Mouse (Mus musculus) forebrain, embryonic 11.5 days (tissue): Measurements from ENCODE around the gene Cntrl. TPM values are rescaled to one million over a fixed set of nuclear protein-coding genes. Genes with fewer than 3 reads are reported as not detected.

ENCODE experiments used
- ATAC-seq: fragments of 200-750 bp; cut with Nextera tagmentation; replicated peaks from 2 replicates; pipeline ENCODE4 v1.8.0; 2017; ENCODE audit warnings: moderate TSS enrichment; ENCODE audit not compliant: low FRiP score
- DNase-seq: peaks from one replicate; pipeline ENCODE4 v3.0.0-alpha.2; 2017; ENCODE audit warnings: low spot score
- H3K27ac ChIP-seq: fragments of 300-500 bp; sonication (generic); 2 replicates; pipeline ENCODE4 v1.5.1; 2014; ENCODE audit warnings: low read depth, low read length
- H3K27me3 ChIP-seq: fragments of 300-500 bp; sonication (generic); 2 replicates; pipeline ENCODE4 v1.6.1; 2014; ENCODE audit warnings: mild to moderate bottlenecking, low read length, mixed read lengths; ENCODE audit not compliant: control insufficient read depth, insufficient read depth
- H3K36me3 ChIP-seq: fragments of 300-500 bp; sonication (generic); 2 replicates; pipeline ENCODE4 v1.6.1; 2014; ENCODE audit warnings: mild to moderate bottlenecking, low read length, moderate library complexity, mixed read lengths; ENCODE audit not compliant: control insufficient read depth, insufficient read depth
- H3K4me1 ChIP-seq: fragments of 300-500 bp; sonication (generic); replicated peaks from 2 replicates; pipeline ENCODE4 v1.6.1; 2014; ENCODE audit warnings: low read length, mixed read lengths; ENCODE audit not compliant: control insufficient read depth, insufficient read depth
- H3K4me2 ChIP-seq: fragments of 300-500 bp; sonication (generic); 2 replicates; pipeline ENCODE4 v1.6.1; 2014; ENCODE audit warnings: low read depth, mild to moderate bottlenecking, low read length, moderate library complexity, mixed read lengths; ENCODE audit not compliant: severe bottlenecking
- H3K4me3 ChIP-seq: fragments of 300-500 bp; sonication (generic); 2 replicates; pipeline ENCODE4 v1.5.1; 2014; ENCODE audit warnings: low read depth, low read length
- H3K9ac ChIP-seq: fragments of 300-500 bp; sonication (generic); 2 replicates; pipeline ENCODE4 v1.6.1; 2014; ENCODE audit warnings: low read length
- H3K9me3 ChIP-seq: fragments of 300-500 bp; sonication (generic); 2 replicates; pipeline ENCODE4 v1.6.1; 2016; ENCODE audit warnings: low read length, mixed read lengths; ENCODE audit not compliant: control insufficient read depth
- WGBS: fragments of 180-500 bp; shearing (Covaris S2); extraction: QIAGEN DNeasy Blood & Tissue Kit; methylation state at CpG from one replicate; pipeline ENCODE4 v1.1.7; 2014; 5-methylcytosine and 5-hydroxymethylcytosine counted together
- polyA plus RNA-seq: library from polyadenylated mRNA; unstranded; fragments of >200 nt; fragmentation: Nextera tagmentation; extraction: Ambion mirVana; gene quantifications from 2 replicates; pipeline ENCODE4 v1.2.1, GENCODE M21; 2014

The Cntrl gene
- polyA plus RNA-seq, 1 experiment from 2014 or later, result 42.0 TPM

DNA sequence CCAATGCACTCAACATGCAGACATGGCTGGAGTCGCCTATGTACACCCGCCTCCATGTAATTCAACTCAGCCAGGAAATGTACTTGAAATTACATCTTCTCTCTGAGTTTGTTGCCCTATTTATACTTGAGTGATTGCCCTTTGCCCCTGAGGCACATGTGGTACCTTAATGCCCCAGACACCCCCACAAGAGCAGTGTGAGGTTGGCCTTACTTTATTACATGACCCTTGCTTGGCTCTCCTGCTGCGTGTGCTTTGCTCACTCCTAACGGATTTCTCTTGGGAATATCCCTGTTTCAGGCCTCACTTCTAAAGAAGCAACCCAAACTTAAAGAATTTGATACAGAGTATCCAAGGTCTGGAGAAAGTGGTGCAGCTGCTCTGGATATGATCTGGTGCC, 39.0 kb upstream of the Cntrl start:
- no peaks in the 10 kb centered on the region for H3K36me3 ChIP-seq
- H3K4me3 ChIP-seq, result no peak overlapping the region
- WGBS, result 89% methylated on average over 4 of the region's 4 CpGs
- ATAC-seq (no peak), DNase-seq (no peak)
- H3K4me1 ChIP-seq, result no peaks in the 10 kb centered on the region
- H3K9ac ChIP-seq, result no peak overlapping the region
- no peaks in the 10 kb centered on the region for H3K27me3 ChIP-seq
- no peak overlapping the region for H3K27ac ChIP-seq
- H3K9me3 ChIP-seq, result no peaks in the 10 kb centered on the region
- no peak overlapping the region for H3K4me2 ChIP-seq

DNA sequence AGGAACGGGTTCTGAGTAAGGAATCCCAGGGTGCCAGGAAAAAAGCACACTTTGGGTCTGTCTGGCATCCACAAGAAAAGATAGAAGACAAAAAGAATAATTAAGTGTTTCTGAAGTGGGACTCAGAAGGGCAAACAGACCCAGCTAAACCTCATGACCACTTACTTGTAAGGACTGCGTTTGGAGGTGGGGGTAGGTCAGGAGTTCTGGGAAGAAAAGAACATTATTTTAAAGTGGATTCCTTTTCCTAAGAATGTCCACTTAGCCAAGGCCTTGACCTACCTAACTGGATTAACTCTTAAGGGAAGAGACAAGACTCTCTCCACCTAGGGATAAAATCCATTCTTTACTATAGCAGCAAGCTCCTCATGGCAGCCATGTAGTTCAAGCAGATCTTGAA, 36.7 kb upstream of the Cntrl start:
- Histone ChIP-seq H3K4me1 (no peaks in the 10 kb centered on the region), H3K4me2 (no peak overlapping the region), H3K4me3 (no peak overlapping the region), H3K9ac (no peak overlapping the region), H3K27ac (no peak overlapping the region), H3K36me3 (no peaks in the 10 kb centered on the region), H3K9me3 (no peaks in the 10 kb centered on the region), H3K27me3 (no peaks in the 10 kb centered on the region)
- DNase-seq, result no peak
- no peak for ATAC-seq
- 75% methylated on average over 2 of the region's 2 CpGs for WGBS

DNA sequence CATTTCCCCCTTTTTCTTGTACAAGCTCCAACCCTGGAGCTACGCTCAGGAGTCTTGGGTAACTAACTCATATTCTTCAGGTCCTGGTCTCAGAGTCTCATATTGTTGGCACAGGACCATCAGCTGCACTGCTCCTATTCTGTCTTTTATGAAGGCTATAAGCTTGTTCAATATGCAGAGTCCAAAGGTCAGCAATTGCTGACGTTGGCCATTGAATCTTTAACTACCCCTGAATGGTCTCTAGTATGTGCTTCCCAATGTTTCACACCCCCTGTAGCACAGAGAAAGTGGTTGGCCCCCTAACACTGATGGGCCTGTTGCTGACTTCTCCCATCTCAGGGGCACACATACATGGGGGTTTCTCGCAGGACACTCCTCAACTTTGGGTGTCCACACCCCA, 35.0 kb upstream of the Cntrl start:
- WGBS, result 85% methylated on average over 3 of the region's 3 CpGs
- no peak overlapping the region for H3K27ac ChIP-seq
- no peak overlapping the region for H3K4me3 ChIP-seq
- H3K36me3 ChIP-seq, result no peaks in the 10 kb centered on the region
- no peaks in the 10 kb centered on the region for H3K4me1 ChIP-seq
- no peak overlapping the region for H3K9ac ChIP-seq
- H3K9me3 ChIP-seq, result no peaks in the 10 kb centered on the region
- H3K27me3 ChIP-seq, result no peaks in the 10 kb centered on the region
- ATAC-seq (no peak), DNase-seq (no peak)
- no peak overlapping the region for H3K4me2 ChIP-seq

DNA sequence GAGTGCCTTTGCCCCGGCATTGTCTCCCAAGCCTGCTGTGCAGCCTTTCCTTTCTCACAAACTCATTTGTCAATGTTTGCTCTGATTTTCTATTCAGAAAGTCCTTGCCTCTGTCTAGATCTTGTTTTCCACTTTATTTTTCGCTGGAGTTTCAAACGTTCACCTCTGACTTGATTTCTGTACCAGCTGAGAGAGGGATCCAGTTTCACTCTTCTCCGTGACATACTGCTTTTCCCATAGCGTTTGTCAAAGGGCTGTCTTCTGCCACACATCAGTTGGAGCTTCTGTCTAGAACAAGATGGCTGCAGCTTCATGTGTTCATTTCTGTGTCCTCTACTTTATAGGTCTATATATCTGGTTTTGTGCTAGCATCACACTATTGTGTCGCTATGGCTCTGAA, 30.1 kb upstream of the Cntrl start:
- WGBS, result 77% methylated on average over 6 of the region's 6 CpGs

DNA sequence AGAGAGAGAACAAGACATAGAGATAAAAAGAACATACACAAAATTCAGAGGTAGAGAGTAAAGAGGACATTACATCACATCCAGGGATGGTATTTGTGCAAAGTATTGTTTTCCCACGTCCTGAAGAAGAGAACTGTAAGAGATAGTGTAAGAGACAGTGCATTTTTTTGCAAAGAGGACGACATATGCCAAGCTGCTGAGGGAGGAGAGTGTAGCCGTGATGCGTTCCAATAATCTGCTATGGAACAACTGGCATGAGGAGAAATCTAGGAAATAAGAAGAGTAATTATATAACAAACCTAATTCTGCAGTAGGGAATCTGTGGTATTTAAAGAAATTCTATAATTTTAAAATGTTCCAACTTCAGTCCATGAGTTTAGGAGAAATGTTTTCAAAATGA, 21.9 kb upstream of the Cntrl start:
- ATAC-seq, result no peak
- no peaks in the 10 kb centered on the region for H3K4me1 ChIP-seq

More for the DNA sequence above, 30.1 kb upstream of the Cntrl start:
- no peak overlapping the region for H3K4me3 ChIP-seq
- H3K4me1 ChIP-seq, result no peaks in the 10 kb centered on the region
- H3K9ac ChIP-seq, result no peak overlapping the region
- H3K36me3 ChIP-seq, result no peaks in the 10 kb centered on the region
- no peak overlapping the region for H3K27ac ChIP-seq
- no peaks in the 10 kb centered on the region for H3K27me3 ChIP-seq
- DNase-seq (no peak), ATAC-seq (no peak)
- no peaks in the 10 kb centered on the region for H3K9me3 ChIP-seq
- H3K4me2 ChIP-seq, result no peak overlapping the region

DNA sequence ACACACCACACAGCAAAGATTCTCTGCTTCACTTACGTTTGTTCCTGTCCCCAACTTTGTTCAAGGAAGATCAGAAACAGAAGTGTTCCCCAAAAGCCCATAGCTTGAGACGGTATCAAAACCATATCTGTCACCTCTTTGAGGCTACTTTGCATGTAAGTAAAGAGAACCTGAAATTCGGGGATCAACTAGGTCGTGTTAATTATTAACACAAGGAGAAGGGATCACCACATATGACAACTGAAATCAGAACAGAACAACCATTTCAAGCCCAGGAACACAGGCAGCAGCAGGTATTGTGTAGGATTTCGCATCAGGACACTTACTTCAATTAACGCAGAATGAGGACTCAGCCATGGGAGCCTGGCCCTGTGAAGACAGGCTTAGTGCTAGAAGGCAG, 8.8 kb upstream of the Cntrl start:
- H3K27me3 ChIP-seq, result no peaks in the 10 kb centered on the region
- H3K27ac ChIP-seq, result no peak overlapping the region
- no peak overlapping the region for H3K4me3 ChIP-seq
- no peak overlapping the region for H3K4me2 ChIP-seq
- WGBS, result 87% methylated on average over 6 of the region's 6 CpGs
- no peaks in the 10 kb centered on the region for H3K4me1 ChIP-seq
- no peaks in the 10 kb centered on the region for H3K36me3 ChIP-seq
- no peak for ATAC-seq
- no peak overlapping the region for H3K9ac ChIP-seq
- no peaks in the 10 kb centered on the region for H3K9me3 ChIP-seq
- DNase-seq, result no peak

More for the DNA sequence above, 21.9 kb upstream of the Cntrl start:
- no peaks in the 10 kb centered on the region for H3K36me3 ChIP-seq
- no peak overlapping the region for H3K27ac ChIP-seq
- no peak overlapping the region for H3K4me3 ChIP-seq
- H3K4me2 ChIP-seq, result no peak overlapping the region
- DNase-seq, result no peak
- WGBS, result 82% methylated on average over 4 of the region's 4 CpGs
- no peaks in the 10 kb centered on the region for H3K9me3 ChIP-seq
- no peak overlapping the region for H3K9ac ChIP-seq
- no peaks in the 10 kb centered on the region for H3K27me3 ChIP-seq

DNA sequence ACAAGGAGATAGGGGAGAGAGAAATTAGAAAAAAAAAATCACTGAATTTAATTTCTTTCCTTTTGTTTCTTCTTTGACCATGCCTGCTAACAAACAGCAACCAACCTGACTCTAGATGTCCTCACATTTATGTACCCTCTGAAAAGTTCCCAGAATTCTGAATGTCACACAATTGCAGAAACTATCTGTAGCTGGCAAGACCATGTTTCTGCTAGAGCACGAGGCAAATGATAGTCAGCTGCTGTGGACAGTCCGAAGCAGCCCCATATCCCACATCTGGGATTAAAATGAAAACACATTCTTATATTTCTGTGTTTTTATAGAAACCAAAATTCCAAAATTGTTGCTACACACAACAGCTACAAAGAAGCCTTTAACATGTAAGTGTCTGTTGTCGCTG, 7.8 kb upstream of the Cntrl start, which contains the start of gene AI182371:
Gene AI182371 (minus strand): TSS at position 101 of the 400 bp plus-strand sequence.
- no peak for DNase-seq
- Histone ChIP-seq H3K27me3 (no peaks in the 10 kb centered on the region), H3K9ac (no peak within 1 kb of the TSS), H3K36me3 (no peaks in the 10 kb centered on the region), H3K4me3 (no peak within 1 kb of the TSS), H3K4me2 (no peak within 1 kb of the TSS), H3K27ac (no peak within 1 kb of the TSS), H3K4me1 (no peaks in the 10 kb centered on the region), H3K9me3 (no peaks in the 10 kb centered on the region)
- 93% methylated on average over 3 of the region's 3 CpGs for WGBS
- no peak for ATAC-seq

DNA sequence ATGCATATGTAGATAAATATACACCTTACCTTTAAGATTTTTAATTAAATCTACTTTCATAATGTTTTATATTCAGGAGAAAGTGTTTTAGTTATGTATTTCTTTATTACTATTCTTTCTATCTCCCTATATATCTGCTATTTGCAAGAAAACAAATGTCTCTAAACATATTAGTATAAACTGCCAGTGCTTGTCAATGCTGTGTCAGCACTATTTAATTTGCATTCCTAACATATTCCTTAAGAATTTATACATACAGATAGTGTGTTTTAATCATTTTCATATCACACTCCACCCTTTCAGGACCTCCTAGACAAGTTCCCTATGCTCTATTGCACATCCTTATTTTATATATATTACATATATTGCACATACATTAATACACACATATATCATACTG, 6.5 kb upstream of the Cntrl start:
- Histone ChIP-seq H3K4me3 (no peak overlapping the region), H3K4me1 (no peaks in the 10 kb centered on the region), H3K27me3 (no peaks in the 10 kb centered on the region), H3K9me3 (no peaks in the 10 kb centered on the region), H3K9ac (no peak overlapping the region), H3K36me3 (no peaks in the 10 kb centered on the region), H3K4me2 (no peak overlapping the region), H3K27ac (no peak overlapping the region)
- DNase-seq, result no peak
- no peak for ATAC-seq

DNA sequence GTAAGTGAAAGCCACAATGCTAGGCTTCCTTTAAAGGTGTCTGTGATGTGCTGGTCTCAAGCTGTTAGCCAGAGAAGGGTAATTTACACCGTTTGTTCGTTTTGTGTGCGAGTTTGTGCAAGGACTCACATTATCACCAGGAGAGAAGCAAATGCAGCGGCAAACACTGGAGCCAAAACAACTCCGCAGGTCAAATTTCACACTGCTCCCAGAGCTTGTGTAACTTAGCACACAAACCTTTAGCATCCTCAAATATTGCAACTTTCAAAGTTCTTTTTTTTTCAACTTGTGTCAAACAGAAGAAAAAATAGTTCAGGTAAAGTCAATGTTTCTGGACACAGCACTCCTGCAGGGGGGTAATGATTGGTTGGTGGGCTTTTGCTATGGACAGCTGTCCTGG, 5.7 kb upstream of the Cntrl start:
- 76% methylated on average over 5 of the region's 5 CpGs for WGBS
- H3K36me3 ChIP-seq, result no peaks in the 10 kb centered on the region
- DNase-seq (no peak), ATAC-seq (no peak)
- no peaks in the 10 kb centered on the region for H3K9me3 ChIP-seq
- no peak overlapping the region for H3K4me3 ChIP-seq
- no peak overlapping the region for H3K9ac ChIP-seq
- no peak overlapping the region for H3K4me2 ChIP-seq
- H3K27me3 ChIP-seq, result no peaks in the 10 kb centered on the region
- no peak overlapping the region for H3K27ac ChIP-seq
- H3K4me1 ChIP-seq, result no peaks in the 10 kb centered on the region
